Mouse (Mus musculus): ENCODE measurements around the gene Zmynd19. TPM values are rescaled to one million over a fixed set of nuclear protein-coding genes. Genes with fewer than 3 reads are reported as not detected.
"Not testable (repeated sequence)": the region's sequence is repeated elsewhere in the genome, so short reads cannot be mapped to it uniquely, and the experiment has no call there.

Zmynd19 gene
- polyA plus RNA-seq, 1 experiment: 7.6 TPM

GRCm38 (mm10) chr2:24934441-24934963, 15.1 kb upstream of the Zmynd19 start:
- peak overlapping the region; percentile 86 for H3K27ac ChIP-seq (ENCODE audit: insufficient read depth, low read depth, low read length)
- peak overlapping the region; percentile 96 for H3K4me3 ChIP-seq (ENCODE audit: insufficient read depth, low read length)
- peaks cover 10% of the 10 kb centered on the region; the same call in 1 of the 2 replicates for H3K4me1 ChIP-seq (ENCODE audit: control insufficient read depth, insufficient read depth, low read length)
- no peak for TF ChIP-seq POLR2A (IDR thresholded peaks at IDR 0.05; ENCODE audit: borderline replicate concordance, low read depth, low read length)
- TF ChIP-seq CTCF (IDR thresholded peaks at IDR 0.05; ENCODE audit: low read depth, low read length): no peak

GRCm38 (mm10) chr2:24935057-24935796, 14.4 kb upstream of the Zmynd19 start, which contains the start of gene Arrdc1:
Arrdc1 (minus strand) TSS chr2:24935252.
- TF ChIP-seq POLR2A (IDR thresholded peaks at IDR 0.05; ENCODE audit: borderline replicate concordance, low read depth, low read length): no peak; the same call in none of the 2 replicates
- TF ChIP-seq CTCF (IDR thresholded peaks at IDR 0.05; ENCODE audit: low read depth, low read length): peak; percentile 25; the same call in 1 of the 2 replicates
- peaks cover 10% of the 10 kb centered on the region; the same call in 1 of the 2 replicates for H3K4me1 ChIP-seq (ENCODE audit: control insufficient read depth, insufficient read depth, low read length)
- H3K27ac ChIP-seq (ENCODE audit: insufficient read depth, low read depth, low read length): peak within 1 kb of the TSS; percentile 86
- H3K4me3 ChIP-seq (ENCODE audit: insufficient read depth, low read length): peak within 1 kb of the TSS; percentile 96

DNA sequence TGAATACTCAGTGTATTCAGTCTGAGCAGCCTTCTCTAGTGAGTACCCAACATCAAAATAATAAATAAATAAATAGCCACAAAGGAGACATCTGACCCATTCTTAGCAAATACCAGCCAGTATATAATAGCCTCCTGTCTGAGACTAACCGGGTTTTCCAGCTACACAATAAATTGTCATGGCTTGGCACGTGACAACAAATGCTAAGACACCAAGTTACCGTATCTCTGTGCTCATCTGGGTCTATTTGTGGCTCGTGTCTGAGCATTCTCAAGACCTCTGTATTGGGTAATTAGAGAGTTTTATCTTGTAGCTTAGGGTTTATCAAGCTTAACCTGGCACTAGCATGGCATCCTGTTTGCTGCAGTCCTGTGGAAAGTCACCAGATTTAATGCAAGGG, 7.5 kb upstream of the Zmynd19 start:
- Histone ChIP-seq H3K27ac (ENCODE audit: insufficient read depth, low read depth, low read length) (no peak overlapping the region), H3K4me3 (ENCODE audit: insufficient read depth, low read length) (no peak overlapping the region), H3K4me1 (ENCODE audit: control insufficient read depth, insufficient read depth, low read length) (no peaks in the 10 kb centered on the region)
- TF ChIP-seq POLR2A (IDR thresholded peaks at IDR 0.05; ENCODE audit: borderline replicate concordance, low read depth, low read length) (no peak), CTCF (IDR thresholded peaks at IDR 0.05; ENCODE audit: low read depth, low read length) (no peak)

GRCm38 (mm10) chr2:24944304-24944703, 5.3 kb upstream of the Zmynd19 start:
- H3K4me1 ChIP-seq (ENCODE audit: control insufficient read depth, insufficient read depth, low read length); H3K27ac ChIP-seq (ENCODE audit: insufficient read depth, low read depth, low read length); H3K4me3 ChIP-seq (ENCODE audit: insufficient read depth, low read length): not testable (repeated sequence)

GRCm38 (mm10) chr2:24950189-24950535, 570 bp downstream of the Zmynd19 start:
- H3K4me3 ChIP-seq (ENCODE audit: insufficient read depth, low read length): peak overlapping the region; percentile 93
- TF ChIP-seq POLR2A (IDR thresholded peaks at IDR 0.05; ENCODE audit: borderline replicate concordance, low read depth, low read length) (no peak), CTCF (IDR thresholded peaks at IDR 0.05; ENCODE audit: low read depth, low read length) (no peak)
- no peak overlapping the region for H3K27ac ChIP-seq (ENCODE audit: insufficient read depth, low read depth, low read length)
- H3K4me1 ChIP-seq (ENCODE audit: control insufficient read depth, insufficient read depth, low read length): peaks cover 10% of the 10 kb centered on the region

DNA sequence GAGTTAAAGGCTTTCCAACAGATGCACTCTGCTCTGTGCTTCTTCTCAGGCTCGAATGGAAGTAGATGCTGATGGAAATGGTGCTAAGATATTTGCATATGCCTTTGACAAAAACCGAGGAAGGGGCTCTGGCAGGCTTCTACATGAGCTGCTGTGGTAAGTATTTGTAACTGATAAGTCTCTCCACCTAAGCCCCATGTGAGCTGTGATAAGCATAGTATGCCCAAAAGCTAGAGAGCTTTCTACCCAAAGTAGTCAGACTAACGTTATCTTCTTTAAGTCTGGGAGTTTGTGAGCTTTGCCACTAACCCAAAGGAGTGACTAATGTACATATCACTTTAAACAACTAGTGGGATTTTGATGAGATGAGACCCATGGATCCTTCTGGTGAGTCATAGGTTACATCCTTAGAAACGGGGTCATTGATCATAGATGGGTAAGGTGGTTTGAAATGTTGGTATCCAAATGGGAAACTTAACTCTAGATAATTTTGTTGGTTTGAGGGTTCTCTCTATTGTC, 3.0 kb downstream of the Zmynd19 start:
- peaks cover 23% of the 10 kb centered on the region for H3K4me1 ChIP-seq (ENCODE audit: control insufficient read depth, insufficient read depth, low read length)
- no peak overlapping the region for H3K27ac ChIP-seq (ENCODE audit: insufficient read depth, low read depth, low read length)
- TF ChIP-seq CTCF (IDR thresholded peaks at IDR 0.05; ENCODE audit: low read depth, low read length) (no peak), POLR2A (IDR thresholded peaks at IDR 0.05; ENCODE audit: borderline replicate concordance, low read depth, low read length) (no peak)
- no peak overlapping the region for H3K4me3 ChIP-seq (ENCODE audit: insufficient read depth, low read length)

DNA sequence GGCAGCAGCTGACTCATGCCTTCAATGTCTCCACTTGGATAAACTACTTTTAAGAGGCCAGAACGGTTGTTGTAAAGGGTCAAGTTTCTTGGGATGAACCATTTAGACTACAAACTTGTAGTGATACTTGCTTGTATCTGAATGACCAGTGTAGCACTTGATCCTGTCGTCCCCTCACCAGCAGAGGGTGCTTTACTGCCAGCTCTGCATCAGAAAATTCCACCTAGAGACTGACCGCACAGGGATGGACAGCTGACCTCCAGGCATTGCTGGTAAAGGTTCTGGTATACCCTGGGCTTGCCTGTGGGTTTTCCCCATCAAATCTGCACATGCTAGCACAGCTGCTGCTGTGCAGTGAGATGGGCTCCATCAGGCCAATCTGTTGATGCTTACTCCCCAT, 11.3 kb downstream of the Zmynd19 start:
- H3K27ac ChIP-seq (ENCODE audit: insufficient read depth, low read depth, low read length): no peak overlapping the region
- H3K4me3 ChIP-seq (ENCODE audit: insufficient read depth, low read length): no peak overlapping the region
- H3K4me1 ChIP-seq (ENCODE audit: control insufficient read depth, insufficient read depth, low read length): peaks cover 20% of the 10 kb centered on the region
- TF ChIP-seq POLR2A (IDR thresholded peaks at IDR 0.05; ENCODE audit: borderline replicate concordance, low read depth, low read length): no peak
- TF ChIP-seq CTCF (IDR thresholded peaks at IDR 0.05; ENCODE audit: low read depth, low read length): peak; percentile 47; the same call in 1 of the 2 replicates

- no peak for TF ChIP-seq POLR2A (IDR thresholded peaks at IDR 0.05; ENCODE audit: borderline replicate concordance, low read depth, low read length)
- TF ChIP-seq CTCF (IDR thresholded peaks at IDR 0.05; ENCODE audit: low read depth, low read length): peak; percentile 83
- peaks cover 9% of the 10 kb centered on the region for H3K4me1 ChIP-seq (ENCODE audit: control insufficient read depth, insufficient read depth, low read length)
- H3K4me3 ChIP-seq (ENCODE audit: insufficient read depth, low read length): peak within 1 kb of the TSS; percentile 88
- H3K27ac ChIP-seq (ENCODE audit: insufficient read depth, low read depth, low read length): no peak within 1 kb of the TSS
Measured at GRCm38 (mm10) chr2:24962304-24963000, 12.9 kb downstream of the Zmynd19 start, which contains the start of gene Dph7. Dph7 (plus strand) TSS chr2:24962400.

DNA sequence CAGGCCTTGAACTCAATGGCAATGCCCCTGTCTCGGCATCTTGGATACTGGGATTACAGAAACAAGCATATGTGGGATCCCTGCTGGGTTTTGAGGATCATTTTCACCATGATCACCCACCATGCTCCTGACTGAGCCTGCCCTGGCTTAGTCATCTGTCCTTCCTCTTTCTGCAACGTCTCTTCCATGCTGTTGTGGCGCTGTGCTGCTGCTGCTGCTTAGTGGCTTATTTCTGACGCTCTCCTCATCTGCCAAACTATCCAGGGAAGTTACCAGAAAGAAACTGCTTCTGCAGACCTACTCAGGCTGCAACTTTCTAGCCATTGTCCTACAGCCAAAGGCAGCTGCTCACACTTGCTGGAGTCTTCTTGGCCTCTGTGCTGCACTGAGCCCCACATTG, 20.8 kb downstream of the Zmynd19 start:
- peak overlapping the region; percentile 69 for H3K27ac ChIP-seq (ENCODE audit: insufficient read depth, low read depth, low read length)
- TF ChIP-seq CTCF (IDR thresholded peaks at IDR 0.05; ENCODE audit: low read depth, low read length) (peak; percentile 29; the same call in 1 of the 2 replicates), POLR2A (IDR thresholded peaks at IDR 0.05; ENCODE audit: borderline replicate concordance, low read depth, low read length) (no peak)
- H3K4me1 ChIP-seq (ENCODE audit: control insufficient read depth, insufficient read depth, low read length): peaks cover 35% of the 10 kb centered on the region
- no peak overlapping the region for H3K4me3 ChIP-seq (ENCODE audit: insufficient read depth, low read length)

GRCm38 (mm10) chr2:24974452-24974851, 24.9 kb downstream of the Zmynd19 start:
- H3K4me3 ChIP-seq (ENCODE audit: insufficient read depth, low read length): peak overlapping the region; percentile 73

More at GRCm38 (mm10) chr2:24974452-24974851, 24.9 kb downstream of the Zmynd19 start:
- Histone ChIP-seq H3K4me1 (ENCODE audit: control insufficient read depth, insufficient read depth, low read length) (peaks cover 33% of the 10 kb centered on the region), H3K27ac (ENCODE audit: insufficient read depth, low read depth, low read length) (peak overlapping the region; percentile 69)

Data from bone marrow macrophage, adult 2 months (primary cell).